28 mouse cellular contexts compared by ENCODE assay signal in the genomic region with DNA sequence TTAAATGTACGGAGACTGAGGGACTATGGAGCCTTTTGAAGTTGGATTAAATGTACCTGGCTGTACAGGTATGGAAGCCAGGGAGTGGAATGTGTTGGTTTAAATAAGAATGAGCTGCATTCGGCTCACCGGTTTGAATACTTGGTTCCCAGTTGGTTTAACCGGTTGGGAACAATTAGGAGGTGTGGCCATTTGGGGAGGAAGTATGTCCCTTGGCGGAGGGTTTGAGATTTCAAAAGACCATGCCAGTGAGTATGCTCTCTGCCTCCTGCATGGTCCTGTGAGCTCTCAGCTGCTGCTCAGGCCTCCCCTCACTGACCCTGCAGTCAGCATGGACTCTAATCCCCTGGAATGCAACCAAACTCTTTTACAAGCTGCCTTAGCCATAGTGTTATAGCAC.
DNase-seq lines count a peak whose midpoint lies in the region; ATAC-seq and TF ChIP-seq lines count a peak whose summit lies in the region.
"Had no signal": no experiment of that assay in that cellular context is flagged by ENCODE, and none has a peak within 500 bp of the region (broad histone marks: within the 10 kb centered on the region; RNA-seq: fewer than 3 reads in every experiment).

No protein-coding gene starts in this region.

- H3K27ac ChIP-seq in ES-Bruce4 (ENCODE audit: insufficient read depth, low read length): peak overlapping the region; percentile 52
- no peak overlapping the region for H3K27ac ChIP-seq in embryonic facial prominence, embryonic 14.5 days (replicated peaks; ENCODE audit: low read depth, low read length)
- H3K27ac ChIP-seq in hindbrain, embryonic 13.5 days: no peak overlapping the region
- H3K27ac ChIP-seq: heart, embryonic 13.5 days; kidney, embryonic 15.5 days; layer of hippocampus, adult 2 months; liver, embryonic 12.5 days; midbrain, embryonic 12.5 days; neural tube, embryonic 12.5 days had no signal

- peak; percentile 56 for DNase-seq in embryonic facial prominence, embryonic 14.5 days (ENCODE audit: low spot score)
- no peak for DNase-seq in adrenal gland, postnatal 4 days (ENCODE audit: low spot score in 2 of 2)
- DNase-seq: adrenal gland, adult 8-10 months; B cell, adult 2 months; cerebellum, adult 11 months; cerebellum, adult 9-10 months; forebrain, postnatal 0 days; heart, postnatal 10 days; kidney, adult 18-20 months; kidney, postnatal 25 days; liver, postnatal 0 days; lung, postnatal 36 days; right cerebral cortex, adult 18-20 months; spleen, adult 18-20 months had no signal

- peak; percentile 65; the same call in 1 of the 2 replicates for TF ChIP-seq EP300 in ES-Bruce4 (IDR thresholded peaks at IDR 0.05; ENCODE audit: insufficient read depth, low read depth, low read length)

- H3K4me3 ChIP-seq in E14TG2a.4 (replicated peaks; ENCODE audit: low read length) (peak overlapping the region; percentile 55), ES-Bruce4 (ENCODE audit: low read depth, low read length) (no peak overlapping the region)
- H3K4me3 ChIP-seq in embryonic facial prominence, embryonic 14.5 days (ENCODE audit: low read depth, low read length): no peak overlapping the region
- no peak overlapping the region for H3K4me3 ChIP-seq in hindbrain, embryonic 13.5 days
- H3K4me3 ChIP-seq: heart, embryonic 13.5 days; hindbrain, embryonic 10.5 days; kidney, embryonic 15.5 days; layer of hippocampus, adult 2 months; liver, embryonic 12.5 days; megakaryocyte, embryonic 14.5 days; midbrain, embryonic 12.5 days; myocyte; neural tube, embryonic 12.5 days had no signal

- ATAC-seq in embryonic facial prominence, embryonic 14.5 days (ENCODE audit: low read depth): peak; percentile 72; the same call in 1 of the 2 replicates
- ATAC-seq in megakaryocyte progenitor cell, adult 5-6 weeks (replicated peaks; ENCODE audit: poor library complexity): peak; percentile 61
- no peak for ATAC-seq in hindbrain, embryonic 13.5 days (ENCODE audit: low FRiP score)
- ATAC-seq: forebrain, postnatal 0 days; hindbrain, embryonic 16.5 days; liver, embryonic 12.5 days; liver, postnatal 0 days had no signal

- H3K9ac ChIP-seq in ES-Bruce4 (ENCODE audit: low read depth, poor library complexity, severe bottlenecking): no peak overlapping the region
- H3K9ac ChIP-seq in embryonic facial prominence, embryonic 14.5 days (ENCODE audit: low read depth, low read length): no peak overlapping the region
- no peak overlapping the region for H3K9ac ChIP-seq in hindbrain, embryonic 13.5 days
- H3K9ac ChIP-seq: forebrain, postnatal 0 days; heart, embryonic 13.5 days; kidney, embryonic 15.5 days; liver, embryonic 12.5 days; liver, postnatal 0 days; midbrain, embryonic 12.5 days; neural tube, embryonic 12.5 days had no signal

- H3K27me3 ChIP-seq in E14TG2a.4 (ENCODE audit: insufficient read depth, low read length) (no peaks in the 10 kb centered on the region), ES-Bruce4 (ENCODE audit: control insufficient read depth, insufficient read depth, low read length, poor library complexity, severe bottlenecking) (no peaks in the 10 kb centered on the region)
- no peaks in the 10 kb centered on the region for H3K27me3 ChIP-seq in embryonic facial prominence, embryonic 14.5 days (replicated peaks; ENCODE audit: control insufficient read depth, insufficient read depth, low read length)
- no peaks in the 10 kb centered on the region for H3K27me3 ChIP-seq in hindbrain, embryonic 13.5 days
- H3K27me3 ChIP-seq: heart, embryonic 13.5 days; kidney, embryonic 15.5 days; liver, embryonic 12.5 days; midbrain, embryonic 12.5 days; neural tube, embryonic 12.5 days had no signal

- no peak overlapping the region for H3K4me2 ChIP-seq in embryonic facial prominence, embryonic 14.5 days (ENCODE audit: low read depth, low read length)
- H3K4me2 ChIP-seq in hindbrain, embryonic 13.5 days: no peak overlapping the region
- H3K4me2 ChIP-seq: heart, embryonic 13.5 days; kidney, embryonic 15.5 days; liver, embryonic 12.5 days; midbrain, embryonic 12.5 days; neural tube, embryonic 12.5 days had no signal

- no peak for TF ChIP-seq POLR2A in ES-Bruce4 (IDR thresholded peaks at IDR 0.05; ENCODE audit: insufficient read depth, low read length)

- H3K9me3 ChIP-seq in E14TG2a.4 (ENCODE audit: low read length) (no peaks in the 10 kb centered on the region), ES-Bruce4 (replicated peaks; ENCODE audit: control insufficient read depth, insufficient read depth, low read length, poor library complexity, severe bottlenecking) (no peaks in the 10 kb centered on the region)
- no peaks in the 10 kb centered on the region for H3K9me3 ChIP-seq in embryonic facial prominence, embryonic 14.5 days (ENCODE audit: control insufficient read depth, low read length)
- H3K9me3 ChIP-seq in hindbrain, embryonic 13.5 days: no peaks in the 10 kb centered on the region
- H3K9me3 ChIP-seq: heart, embryonic 13.5 days; hindbrain, embryonic 10.5 days; kidney, embryonic 15.5 days; liver, embryonic 12.5 days; megakaryocyte, embryonic 14.5 days; midbrain, embryonic 12.5 days; neural tube, embryonic 12.5 days had no signal

- no peak for TF ChIP-seq CTCF in E14TG2a.4 (conservative IDR thresholded peaks at IDR 0.05; ENCODE audit: low read length)
- TF ChIP-seq CTCF in ES-Bruce4 (IDR thresholded peaks at IDR 0.05; ENCODE audit: low read depth, low read length): no peak

- WGBS in embryonic facial prominence, embryonic 14.5 days: 33% methylated on average over 5 of the region's 5 CpGs
- WGBS in hindbrain, embryonic 13.5 days: 40% methylated on average over 5 of the region's 5 CpGs

- H3K4me1 ChIP-seq in E14TG2a.4 (replicated peaks; ENCODE audit: low read depth, low read length) (peaks cover 66% of the 10 kb centered on the region), ES-Bruce4 (ENCODE audit: control insufficient read depth, insufficient read depth, low read length) (peaks cover 4% of the 10 kb centered on the region)
- no peaks in the 10 kb centered on the region for H3K4me1 ChIP-seq in embryonic facial prominence, embryonic 14.5 days (ENCODE audit: control insufficient read depth, insufficient read depth, low read length)
- no peaks in the 10 kb centered on the region for H3K4me1 ChIP-seq in hindbrain, embryonic 13.5 days (replicated peaks)
- H3K4me1 ChIP-seq: kidney, embryonic 15.5 days; liver, embryonic 12.5 days; megakaryocyte, embryonic 14.5 days; midbrain, embryonic 12.5 days; neural tube, embryonic 12.5 days had no signal

- H3K36me3 ChIP-seq in E14TG2a.4 (ENCODE audit: insufficient read depth, low read length) (no peaks in the 10 kb centered on the region), ES-Bruce4 (ENCODE audit: control insufficient read depth, insufficient read depth, low read length, poor library complexity, severe bottlenecking) (no peaks in the 10 kb centered on the region)
- no peaks in the 10 kb centered on the region for H3K36me3 ChIP-seq in embryonic facial prominence, embryonic 14.5 days (ENCODE audit: control insufficient read depth, insufficient read depth, low read length)
- H3K36me3 ChIP-seq in hindbrain, embryonic 13.5 days: no peaks in the 10 kb centered on the region
- H3K36me3 ChIP-seq: heart, embryonic 13.5 days; hindbrain, embryonic 10.5 days; kidney, embryonic 15.5 days; liver, embryonic 12.5 days; midbrain, embryonic 12.5 days; neural tube, embryonic 12.5 days had no signal
